Mouse (Mus musculus): ENCODE results near the gene Eif5. TPM values are rescaled to one million over a fixed set of nuclear protein-coding genes. Genes with fewer than 3 reads are reported as not detected.

The Eif5 gene
- polyA plus RNA-seq, 1 experiment, result 91.1 TPM

- Histone ChIP-seq H3K27me3 (replicated peaks; ENCODE audit: control insufficient read depth, insufficient read depth, low read length) (no peaks in the 10 kb centered on the region), H3K27ac (ENCODE audit: insufficient read depth, low read depth, low read length) (no peak overlapping the region), H3K4me1 (ENCODE audit: control insufficient read depth, insufficient read depth, low read length) (peaks cover 5% of the 10 kb centered on the region; the same call in 1 of the 2 replicates), H3K4me3 (ENCODE audit: insufficient read depth, low read depth, low read length) (no peak overlapping the region), H3K36me3 (ENCODE audit: control insufficient read depth, insufficient read depth, low read length) (no peaks in the 10 kb centered on the region)
- DNase-seq, result no peak
- WGBS, result 69% methylated on average over 5 of the region's 5 CpGs
- TF ChIP-seq POLR2A (IDR thresholded peaks at IDR 0.05; ENCODE audit: low read depth, low read length) (no peak), CTCF (conservative IDR thresholded peaks at IDR 0.05; ENCODE audit: insufficient read depth, insufficient read length, low read depth, low read length) (no peak)
These were observed 22.5 kb downstream of the Eif5 start for GRCm38 (mm10) chr12:111560286-111560685.

GRCm38 (mm10) chr12:111562276-111562814 is 24.5 kb downstream of the Eif5 start:
- no peak for TF ChIP-seq POLR2A (IDR thresholded peaks at IDR 0.05; ENCODE audit: low read depth, low read length)
- TF ChIP-seq CTCF (conservative IDR thresholded peaks at IDR 0.05; ENCODE audit: insufficient read depth, insufficient read length, low read depth, low read length), result no peak
- H3K27me3 ChIP-seq (replicated peaks; ENCODE audit: control insufficient read depth, insufficient read depth, low read length), result no peaks in the 10 kb centered on the region
- 58% methylated on average over 4 of the region's 4 CpGs for WGBS
- H3K27ac ChIP-seq (ENCODE audit: insufficient read depth, low read depth, low read length), result peak overlapping the region; percentile 26; the same call in 1 of the 2 replicates
- H3K4me3 ChIP-seq (ENCODE audit: insufficient read depth, low read depth, low read length), result no peak overlapping the region
- H3K4me1 ChIP-seq (ENCODE audit: control insufficient read depth, insufficient read depth, low read length), result peaks cover 5% of the 10 kb centered on the region; the same call in 1 of the 2 replicates
- no peaks in the 10 kb centered on the region for H3K36me3 ChIP-seq (ENCODE audit: control insufficient read depth, insufficient read depth, low read length)
- DNase-seq, result no peak

- Histone ChIP-seq H3K27ac (ENCODE audit: insufficient read depth, low read depth, low read length) (no peak overlapping the region), H3K4me1 (ENCODE audit: control insufficient read depth, insufficient read depth, low read length) (peaks cover 5% of the 10 kb centered on the region; the same call in 1 of the 2 replicates), H3K36me3 (ENCODE audit: control insufficient read depth, insufficient read depth, low read length) (no peaks in the 10 kb centered on the region), H3K4me3 (ENCODE audit: insufficient read depth, low read depth, low read length) (no peak overlapping the region), H3K27me3 (replicated peaks; ENCODE audit: control insufficient read depth, insufficient read depth, low read length) (no peaks in the 10 kb centered on the region)
- no peak for TF ChIP-seq CTCF (conservative IDR thresholded peaks at IDR 0.05; ENCODE audit: insufficient read depth, insufficient read length, low read depth, low read length)
- TF ChIP-seq POLR2A (IDR thresholded peaks at IDR 0.05; ENCODE audit: low read depth, low read length), result no peak
- 53% methylated on average over 5 of the region's 5 CpGs for WGBS
- no peak for DNase-seq
These were observed 25.3 kb downstream of the Eif5 start for GRCm38 (mm10) chr12:111563076-111563629.

GRCm38 (mm10) chr12:111565363-111565762 is 27.5 kb downstream of the Eif5 start:
- H3K36me3 ChIP-seq (ENCODE audit: control insufficient read depth, insufficient read depth, low read length), result no peaks in the 10 kb centered on the region
- no peak overlapping the region; the same call in 1 of the 2 replicates for H3K27ac ChIP-seq (ENCODE audit: insufficient read depth, low read depth, low read length)
- TF ChIP-seq CTCF (conservative IDR thresholded peaks at IDR 0.05; ENCODE audit: insufficient read depth, insufficient read length, low read depth, low read length), result no peak
- TF ChIP-seq POLR2A (IDR thresholded peaks at IDR 0.05; ENCODE audit: low read depth, low read length), result no peak
- no peaks in the 10 kb centered on the region for H3K27me3 ChIP-seq (replicated peaks; ENCODE audit: control insufficient read depth, insufficient read depth, low read length)
- H3K4me3 ChIP-seq (ENCODE audit: insufficient read depth, low read depth, low read length), result no peak overlapping the region
- WGBS, result 73% methylated on average over 5 of the region's 5 CpGs
- peaks cover 5% of the 10 kb centered on the region; the same call in 1 of the 2 replicates for H3K4me1 ChIP-seq (ENCODE audit: control insufficient read depth, insufficient read depth, low read length)
- DNase-seq, result no peak

- H3K36me3 ChIP-seq (ENCODE audit: control insufficient read depth, insufficient read depth, low read length), result no peaks in the 10 kb centered on the region
- H3K27me3 ChIP-seq (replicated peaks; ENCODE audit: control insufficient read depth, insufficient read depth, low read length), result no peaks in the 10 kb centered on the region
- WGBS, result 31% methylated on average over 11 of the region's 11 CpGs
- TF ChIP-seq POLR2A (IDR thresholded peaks at IDR 0.05; ENCODE audit: low read depth, low read length), result no peak
- TF ChIP-seq CTCF (conservative IDR thresholded peaks at IDR 0.05; ENCODE audit: insufficient read depth, insufficient read length, low read depth, low read length), result no peak
- DNase-seq, result peak; percentile 78
- no peak overlapping the region for H3K4me3 ChIP-seq (ENCODE audit: insufficient read depth, low read depth, low read length)
- H3K27ac ChIP-seq (ENCODE audit: insufficient read depth, low read depth, low read length), result peak overlapping the region; percentile 71
- H3K4me1 ChIP-seq (ENCODE audit: control insufficient read depth, insufficient read depth, low read length), result peaks cover 19% of the 10 kb centered on the region
These were observed 31.0 kb downstream of the Eif5 start for GRCm38 (mm10) chr12:111568836-111569235.

- 21% methylated on average over 7 of the region's 7 CpGs for WGBS
- Histone ChIP-seq H3K36me3 (ENCODE audit: control insufficient read depth, insufficient read depth, low read length) (no peaks in the 10 kb centered on the region), H3K27ac (ENCODE audit: insufficient read depth, low read depth, low read length) (peak overlapping the region; percentile 92), H3K4me3 (ENCODE audit: insufficient read depth, low read depth, low read length) (peak overlapping the region; percentile 15), H3K27me3 (replicated peaks; ENCODE audit: control insufficient read depth, insufficient read depth, low read length) (no peaks in the 10 kb centered on the region), H3K4me1 (ENCODE audit: control insufficient read depth, insufficient read depth, low read length) (peaks cover 19% of the 10 kb centered on the region)
- DNase-seq, result peak; percentile 89
- TF ChIP-seq POLR2A (IDR thresholded peaks at IDR 0.05; ENCODE audit: low read depth, low read length), result no peak
- TF ChIP-seq CTCF (conservative IDR thresholded peaks at IDR 0.05; ENCODE audit: insufficient read depth, insufficient read length, low read depth, low read length), result no peak
These were observed 34.6 kb downstream of the Eif5 start for GRCm38 (mm10) chr12:111572406-111572805.

- peaks cover 21% of the 10 kb centered on the region for H3K4me1 ChIP-seq (ENCODE audit: control insufficient read depth, insufficient read depth, low read length)
- H3K27me3 ChIP-seq (replicated peaks; ENCODE audit: control insufficient read depth, insufficient read depth, low read length), result no peaks in the 10 kb centered on the region
- peak overlapping the region; percentile 60 for H3K4me3 ChIP-seq (ENCODE audit: insufficient read depth, low read depth, low read length)
- DNase-seq, result peak; percentile 93
- no peaks in the 10 kb centered on the region for H3K36me3 ChIP-seq (ENCODE audit: control insufficient read depth, insufficient read depth, low read length)
- 30% methylated on average over 6 of the region's 6 CpGs for WGBS
- TF ChIP-seq POLR2A (IDR thresholded peaks at IDR 0.05; ENCODE audit: low read depth, low read length) (no peak), CTCF (conservative IDR thresholded peaks at IDR 0.05; ENCODE audit: insufficient read depth, insufficient read length, low read depth, low read length) (no peak)
- peak overlapping the region; percentile 92 for H3K27ac ChIP-seq (ENCODE audit: insufficient read depth, low read depth, low read length)
These were observed 35.5 kb downstream of the Eif5 start for GRCm38 (mm10) chr12:111573315-111573714.
